ENCODE assay signal across 13 mouse cellular contexts in genomic region chr15:100061377-100061776, GRCm38 (mm10).
"Had no signal": no experiment of that assay in that cellular context is flagged by ENCODE, and none has a peak within 500 bp of the region (broad histone marks: within the 10 kb centered on the region; RNA-seq: fewer than 3 reads in every experiment).

No protein-coding gene starts in this region.

- H3K9me3 ChIP-seq: limb, embryonic 12.5 days; liver, embryonic 13.5 days; lung, embryonic 15.5 days had no signal

- H3K36me3 ChIP-seq: limb, embryonic 12.5 days; liver, embryonic 13.5 days; lung, embryonic 15.5 days had no signal

- H3K9ac ChIP-seq: limb, embryonic 12.5 days; liver, embryonic 13.5 days; liver, postnatal 0 days; lung, embryonic 15.5 days had no signal

- H3K4me3 ChIP-seq: limb, embryonic 12.5 days; liver, embryonic 13.5 days; lung, embryonic 15.5 days had no signal

- ATAC-seq: intestine, embryonic 16.5 days; liver, postnatal 0 days had no signal

- H3K27ac ChIP-seq: limb, embryonic 12.5 days; liver, embryonic 13.5 days; lung, embryonic 15.5 days; macrophage had no signal

- H3K27me3 ChIP-seq: limb, embryonic 12.5 days; liver, embryonic 13.5 days; lung, embryonic 15.5 days had no signal

- DNase-seq: kidney, adult 8-10 months; kidney, postnatal 25 days; liver; liver, embryonic 13.5 days; liver, postnatal 0 days; lung, postnatal 14 days; retina, postnatal 1 day; right cerebral cortex, postnatal 4 days; thymus, postnatal 36 days had no signal

- H3K4me2 ChIP-seq: limb, embryonic 12.5 days; liver, embryonic 13.5 days; lung, embryonic 15.5 days had no signal
